Mouse (Mus musculus) embryonic facial prominence, embryonic 12.5 days (tissue): ENCODE results near the gene Klhl10. TPM values are rescaled to one million over a fixed set of nuclear protein-coding genes. Genes with fewer than 3 reads are reported as not detected.

ENCODE experiments used
- ATAC-seq: fragments of 200-750 bp; cut with Nextera tagmentation; 2 replicates; pipeline ENCODE4 v1.8.0; 2017; ENCODE audit not compliant: insufficient number of reproducible peaks, insufficient read depth, low FRiP score, low TSS enrichment
- H3K27ac ChIP-seq: fragments of 300-500 bp; sonication (generic); 2 replicates; pipeline ENCODE4 v1.5.1; 2016; ENCODE audit warnings: mild to moderate bottlenecking
- H3K27me3 ChIP-seq: fragments of 300-500 bp; sonication (generic); 2 replicates; pipeline ENCODE4 v1.6.1; 2016; ENCODE audit warnings: mild to moderate bottlenecking, moderate library complexity
- H3K36me3 ChIP-seq: fragments of 300-500 bp; sonication (generic); 2 replicates; pipeline ENCODE4 v1.6.1; 2016; ENCODE audit warnings: mild to moderate bottlenecking
- H3K4me1 ChIP-seq: fragments of 300-500 bp; sonication (generic); 2 replicates; pipeline ENCODE4 v1.6.1; 2016
- H3K4me2 ChIP-seq: fragments of 300-500 bp; sonication (generic); replicated peaks from 2 replicates; pipeline ENCODE4 v1.6.1; 2016; ENCODE audit warnings: mild to moderate bottlenecking, moderate library complexity
- H3K4me3 ChIP-seq: fragments of 300-500 bp; sonication (generic); 2 replicates; pipeline ENCODE4 v1.5.1; 2016; ENCODE audit warnings: mild to moderate bottlenecking
- H3K9ac ChIP-seq: fragments of 300-500 bp; sonication (generic); 2 replicates; pipeline ENCODE4 v1.6.1; 2016; ENCODE audit warnings: mild to moderate bottlenecking, moderate library complexity
- H3K9me3 ChIP-seq: fragments of 300-500 bp; sonication (generic); 2 replicates; pipeline ENCODE4 v1.6.1; 2016; ENCODE audit warnings: mild to moderate bottlenecking, moderate library complexity
- WGBS: fragments of 180-500 bp; shearing (Covaris S2); methylation state at CpG from one replicate; pipeline ENCODE4 v1.1.7; 2016; 5-methylcytosine and 5-hydroxymethylcytosine counted together
- polyA plus RNA-seq: library from polyadenylated mRNA; unstranded; fragments of >200 nt; fragmentation: Nextera tagmentation; extraction: Ambion mirVana; gene quantifications from 2 replicates; pipeline ENCODE4 v1.2.1, GENCODE M21; 2016

Klhl10 gene
- polyA plus RNA-seq = 1.3 TPM in 2 replicates

GRCm38 (mm10) chr11:100441797-100442196 is at the start of gene Klhl10, which contains the start of gene Nt5c3b:
TSS of gene Klhl10 (plus strand) at chr11:100441917.
TSS of gene Nt5c3b (minus strand) at chr11:100441808.
- Histone ChIP-seq H3K27ac (peak within 1 kb of the TSS; percentile 70), H3K9me3 (no peaks in the 10 kb centered on the region; the same call in 1 of the 2 replicates), H3K4me1 (peaks cover 12% of the 10 kb centered on the region), H3K4me2 (peak within 1 kb of the TSS; percentile 60), H3K36me3 (peaks cover 18% of the 10 kb centered on the region), H3K4me3 (peak within 1 kb of the TSS; percentile 81), H3K27me3 (no peaks in the 10 kb centered on the region), H3K9ac (peak within 1 kb of the TSS; percentile 93)
- 85% methylated on average over 8 of the region's 8 CpGs for WGBS
- no peak for ATAC-seq

DNA sequence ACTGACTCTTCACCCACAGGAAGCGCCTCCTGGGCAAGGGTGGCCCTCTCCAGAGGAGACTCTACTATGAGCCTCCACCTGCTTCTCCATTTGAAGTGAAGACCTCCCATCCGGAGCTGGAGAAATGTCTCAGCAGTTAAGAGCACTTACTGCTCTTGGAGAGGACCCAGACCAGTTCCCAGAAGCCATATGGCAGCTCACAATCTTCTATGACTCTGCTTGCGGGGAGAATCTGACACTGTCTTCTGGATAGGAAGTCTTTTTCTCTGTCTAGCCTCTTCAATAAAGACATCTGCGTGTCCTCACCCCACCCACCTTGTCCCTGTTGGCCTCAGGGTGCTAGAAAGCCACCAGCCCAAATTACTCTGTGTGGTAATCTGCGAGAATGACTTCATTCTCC is 48.8 kb upstream of the Klhl10 start:
- Histone ChIP-seq H3K4me2 (no peak overlapping the region), H3K36me3 (no peaks in the 10 kb centered on the region), H3K27me3 (no peaks in the 10 kb centered on the region), H3K9me3 (no peaks in the 10 kb centered on the region), H3K9ac (no peak overlapping the region), H3K27ac (no peak overlapping the region), H3K4me1 (peaks cover 44% of the 10 kb centered on the region), H3K4me3 (no peak overlapping the region)
- WGBS = 86% methylated on average over 5 of the region's 5 CpGs
- no peak for ATAC-seq

DNA sequence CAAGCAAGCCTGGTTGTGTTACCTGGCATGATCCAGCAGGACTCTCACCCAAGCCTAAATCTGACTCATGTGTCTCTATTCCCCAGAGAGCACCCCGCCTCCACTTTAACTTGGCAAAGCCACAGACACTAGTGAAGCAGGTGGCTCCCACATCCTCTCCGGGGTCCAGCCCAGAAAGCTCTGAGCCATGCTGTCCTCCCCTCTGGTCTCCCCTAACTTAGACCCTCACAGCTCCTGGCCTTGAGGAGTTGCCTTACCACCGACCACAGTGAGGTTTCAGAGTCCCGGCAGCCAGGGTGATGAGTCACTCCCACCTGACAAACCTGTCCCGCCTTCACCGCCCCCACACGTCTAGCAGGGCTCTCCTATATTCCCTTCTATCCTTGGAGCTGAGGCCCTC is 48.0 kb upstream of the Klhl10 start:
- no peak overlapping the region for H3K4me3 ChIP-seq
- peaks cover 36% of the 10 kb centered on the region for H3K4me1 ChIP-seq
- no peak overlapping the region for H3K27ac ChIP-seq
- ATAC-seq = no peak
- 81% methylated on average over 7 of the region's 7 CpGs for WGBS
- no peak overlapping the region for H3K9ac ChIP-seq
- H3K27me3 ChIP-seq = no peaks in the 10 kb centered on the region
- no peak overlapping the region for H3K4me2 ChIP-seq
- no peaks in the 10 kb centered on the region for H3K9me3 ChIP-seq
- no peaks in the 10 kb centered on the region for H3K36me3 ChIP-seq

DNA sequence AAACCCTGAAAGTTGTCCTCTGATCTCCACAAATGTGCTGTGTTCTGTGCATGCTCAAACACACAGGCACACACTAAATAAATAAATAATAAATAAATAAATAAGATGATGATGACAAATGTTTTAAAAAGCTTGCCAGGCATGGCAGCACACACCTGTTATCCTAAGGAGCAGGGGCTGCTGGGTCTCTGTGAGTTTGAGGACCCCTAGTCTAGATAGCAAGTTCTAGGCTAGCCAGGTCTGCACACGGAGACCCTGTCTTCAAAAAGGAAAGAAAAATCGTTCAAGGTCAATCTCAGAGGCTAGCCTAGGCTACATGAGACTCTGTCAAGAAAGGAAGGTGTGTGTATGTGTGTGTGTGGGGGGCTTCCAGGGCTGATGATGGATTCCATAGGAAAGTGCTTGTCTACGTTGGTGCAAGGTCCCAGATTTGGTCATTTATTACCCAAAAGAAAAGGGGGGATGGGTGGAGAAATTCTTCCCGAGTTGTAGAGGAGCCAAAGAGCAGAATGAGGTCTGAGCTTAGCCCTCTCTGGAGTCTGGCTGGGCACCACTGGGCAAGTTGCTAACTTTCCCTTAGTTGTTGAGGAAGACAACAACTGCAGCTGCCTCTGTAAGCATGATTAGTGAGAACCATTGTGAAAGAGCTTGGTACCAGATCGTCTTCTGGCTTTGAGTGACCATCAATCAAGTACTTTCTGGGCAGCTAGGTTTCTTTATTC is 47.2 kb upstream of the Klhl10 start:
- Histone ChIP-seq H3K9me3 (no peaks in the 10 kb centered on the region), H3K4me1 (peaks cover 35% of the 10 kb centered on the region), H3K9ac (no peak overlapping the region), H3K27ac (no peak overlapping the region), H3K36me3 (no peaks in the 10 kb centered on the region), H3K4me3 (no peak overlapping the region), H3K4me2 (0 out of 2 replicates have a peak overlapping the region, but pooled peaks have one; percentile 79), H3K27me3 (no peaks in the 10 kb centered on the region)
- ATAC-seq = no peak
- WGBS = 78% methylated on average over 5 of the region's 5 CpGs

GRCm38 (mm10) chr11:100395200-100395599 is 46.5 kb upstream of the Klhl10 start:
- H3K27me3 ChIP-seq = no peaks in the 10 kb centered on the region
- H3K36me3 ChIP-seq = no peaks in the 10 kb centered on the region
- H3K27ac ChIP-seq = no peak overlapping the region
- no peak overlapping the region for H3K9ac ChIP-seq
- H3K4me3 ChIP-seq = peak overlapping the region; percentile 63; the same call in 1 of the 2 replicates
- WGBS = 32% methylated on average over 11 of the region's 11 CpGs
- H3K4me1 ChIP-seq = peaks cover 32% of the 10 kb centered on the region
- no peaks in the 10 kb centered on the region for H3K9me3 ChIP-seq
- no peak for ATAC-seq
- peak overlapping the region; percentile 79 for H3K4me2 ChIP-seq

GRCm38 (mm10) chr11:100395861-100396631 is 45.7 kb upstream of the Klhl10 start:
- no peaks in the 10 kb centered on the region for H3K27me3 ChIP-seq
- peak overlapping the region; percentile 79 for H3K4me2 ChIP-seq
- peaks cover 27% of the 10 kb centered on the region for H3K4me1 ChIP-seq
- no peaks in the 10 kb centered on the region for H3K36me3 ChIP-seq
- no peak for ATAC-seq
- 25% methylated on average over 17 of the region's 17 CpGs for WGBS
- H3K9me3 ChIP-seq = no peaks in the 10 kb centered on the region
- H3K27ac ChIP-seq = peak overlapping the region; percentile 74; the same call in 1 of the 2 replicates
- H3K4me3 ChIP-seq = peak overlapping the region; percentile 63
- peak overlapping the region; percentile 40 for H3K9ac ChIP-seq

DNA sequence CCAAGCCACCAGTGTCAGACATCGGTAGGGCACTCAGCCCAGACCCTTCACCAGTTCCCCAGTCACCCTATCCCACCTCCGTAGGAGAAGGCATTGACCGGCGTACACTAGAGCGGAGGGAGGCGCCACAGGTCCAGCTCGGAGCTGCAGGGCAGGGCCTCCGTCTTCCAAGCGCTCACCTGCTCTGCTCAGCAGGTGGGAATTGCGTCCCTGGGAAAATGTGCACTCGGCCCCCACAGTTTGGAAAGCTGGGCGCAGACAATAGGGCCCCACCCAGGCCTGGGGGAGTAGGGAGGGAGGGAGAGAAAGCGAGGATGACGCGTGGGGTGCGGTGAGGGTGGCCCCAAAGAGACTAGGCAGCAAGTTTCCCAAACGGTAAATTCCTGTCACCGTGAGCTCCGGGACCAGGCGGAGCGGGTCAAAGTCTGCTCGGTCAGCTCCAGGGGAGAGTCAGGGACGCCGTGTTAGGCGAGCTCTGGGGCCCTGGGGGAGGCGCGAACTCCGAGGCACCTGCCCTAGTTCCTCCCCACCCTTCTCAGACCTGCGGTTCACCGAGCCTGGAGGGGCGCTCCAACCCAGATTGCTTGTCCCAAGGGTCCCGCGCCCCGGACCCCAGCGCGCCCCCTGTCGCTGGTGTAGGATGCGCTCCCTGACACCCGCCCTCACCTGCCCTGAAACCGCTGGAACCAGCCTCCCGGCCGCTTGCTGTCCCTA is 44.7 kb upstream of the Klhl10 start:
- Histone ChIP-seq H3K9ac (peak overlapping the region; percentile 69), H3K27me3 (no peaks in the 10 kb centered on the region), H3K9me3 (no peaks in the 10 kb centered on the region), H3K27ac (peak overlapping the region; percentile 80), H3K4me1 (peaks cover 25% of the 10 kb centered on the region), H3K4me2 (peak overlapping the region; percentile 79), H3K4me3 (peak overlapping the region; percentile 63), H3K36me3 (no peaks in the 10 kb centered on the region)
- WGBS = under 1% methylated on average over 41 of the region's 42 CpGs
- peak; percentile 13; the same call in 1 of the 2 replicates for ATAC-seq

DNA sequence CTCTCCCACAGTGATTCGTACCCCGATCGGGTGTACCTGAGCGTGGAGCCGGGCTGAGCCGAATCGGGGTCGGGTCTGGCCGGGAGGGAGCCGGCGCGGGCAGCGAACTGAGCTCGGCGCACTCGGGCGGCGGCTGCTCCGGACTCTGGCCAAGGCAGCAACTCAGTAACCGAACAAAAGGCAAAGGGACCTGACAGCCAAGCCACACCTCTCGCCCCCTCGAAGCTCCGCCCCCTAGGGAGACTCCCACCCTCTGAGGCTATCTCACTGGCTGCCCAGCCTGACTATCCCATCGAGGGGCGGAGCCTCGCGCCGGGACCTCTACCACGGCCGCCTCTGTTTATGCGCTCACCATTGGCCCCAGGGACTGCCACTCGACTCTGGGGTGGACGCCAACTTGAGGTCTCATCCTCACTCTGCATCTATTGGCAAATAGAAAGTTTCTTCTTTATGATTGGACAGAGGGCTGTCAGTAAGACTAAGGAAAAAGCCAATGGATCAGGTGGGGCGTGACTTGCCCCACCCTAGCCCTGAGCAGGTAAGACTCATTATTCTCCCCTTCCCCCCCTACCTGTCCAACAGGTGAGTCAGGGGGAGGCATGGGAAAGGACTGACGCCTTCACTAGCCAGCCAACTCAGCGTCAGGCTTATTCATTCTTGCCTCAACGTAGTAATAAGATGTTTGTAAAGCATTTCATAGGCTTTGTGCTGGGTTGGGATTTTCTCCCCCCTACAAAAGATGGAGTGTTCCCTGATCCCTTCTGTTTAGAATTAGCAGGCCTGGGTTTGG is 43.9 kb upstream of the Klhl10 start, which contains the start of gene Jup:
Gene Jup, minus strand, starts transcription at position 164 of the 790 bp plus-strand sequence.
- Histone ChIP-seq H3K9me3 (no peaks in the 10 kb centered on the region), H3K4me3 (peak within 1 kb of the TSS; percentile 63), H3K27ac (peak within 1 kb of the TSS; percentile 80), H3K4me2 (peak within 1 kb of the TSS; percentile 79), H3K36me3 (no peaks in the 10 kb centered on the region), H3K4me1 (peaks cover 30% of the 10 kb centered on the region), H3K9ac (peak within 1 kb of the TSS; percentile 69), H3K27me3 (no peaks in the 10 kb centered on the region)
- ATAC-seq = peak; percentile 97
- 2% methylated on average over 37 of the region's 37 CpGs for WGBS

DNA sequence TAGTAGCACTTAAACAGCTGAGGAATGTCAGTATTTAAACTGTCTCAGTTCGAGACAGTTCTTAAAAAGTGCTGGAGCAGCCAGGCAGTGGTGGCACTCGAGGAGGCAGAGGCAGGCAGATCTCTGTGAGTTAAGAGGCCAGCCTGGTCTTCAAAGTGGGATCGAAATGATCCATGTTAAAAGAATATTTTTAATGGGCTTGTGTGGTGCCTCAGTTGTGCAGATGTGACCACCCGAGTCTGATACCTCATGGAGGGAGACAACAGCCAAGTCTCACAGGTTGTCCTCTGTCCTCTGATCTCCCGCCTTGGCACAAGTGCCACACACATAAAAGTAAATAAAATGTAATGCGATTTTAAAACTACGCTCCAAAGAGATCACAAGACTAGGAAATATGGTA is 43.2 kb upstream of the Klhl10 start:
- H3K27ac ChIP-seq = no peak overlapping the region
- no peak overlapping the region for H3K4me3 ChIP-seq
- no peaks in the 10 kb centered on the region for H3K36me3 ChIP-seq
- 95% methylated on average over 7 of the region's 7 CpGs for WGBS
- peaks cover 30% of the 10 kb centered on the region for H3K4me1 ChIP-seq
- no peaks in the 10 kb centered on the region for H3K27me3 ChIP-seq
- ATAC-seq = no peak
- no peak overlapping the region for H3K9ac ChIP-seq
- no peaks in the 10 kb centered on the region for H3K9me3 ChIP-seq
- H3K4me2 ChIP-seq = no peak overlapping the region

GRCm38 (mm10) chr11:100399320-100399719 is 42.4 kb upstream of the Klhl10 start:
- Histone ChIP-seq H3K27me3 (no peaks in the 10 kb centered on the region), H3K4me3 (no peak overlapping the region), H3K9me3 (no peaks in the 10 kb centered on the region), H3K9ac (peak overlapping the region; percentile 10; the same call in 1 of the 2 replicates), H3K27ac (peak overlapping the region; percentile 57; the same call in 1 of the 2 replicates), H3K4me1 (peaks cover 30% of the 10 kb centered on the region), H3K4me2 (no peak overlapping the region), H3K36me3 (no peaks in the 10 kb centered on the region)
- ATAC-seq = no peak
- WGBS = 72% methylated on average over 9 of the region's 9 CpGs
